Mouse (Mus musculus) kidney, postnatal 0 days (tissue): ENCODE results near the gene Dhx32. TPM values are rescaled to one million over a fixed set of nuclear protein-coding genes. Genes with fewer than 3 reads are reported as not detected.

Experiments used
- ATAC-seq: fragments of 200-750 bp; cut with Nextera tagmentation; replicated peaks from 2 replicates; pipeline ENCODE4 v1.8.0; 2017; ENCODE audit warnings: low read depth, moderate number of reproducible peaks, moderate TSS enrichment, moderate library complexity; ENCODE audit not compliant: low FRiP score
- DNase-seq: peaks from one replicate; pipeline ENCODE4 v3.0.0-alpha.2; 2016; ENCODE audit warnings: low spot score
- H3K27ac ChIP-seq: fragments of 300-500 bp; sonication (generic); 2 replicates; pipeline ENCODE4 v1.5.1; 2014; ENCODE audit warnings: mild to moderate bottlenecking
- H3K27me3 ChIP-seq: fragments of 300-500 bp; sonication (generic); 2 replicates; pipeline ENCODE4 v1.6.1; 2014; ENCODE audit warnings: low read length, mixed read lengths; ENCODE audit not compliant: insufficient read depth
- H3K36me3 ChIP-seq: fragments of 300-500 bp; sonication (generic); 2 replicates; pipeline ENCODE4 v1.6.1; 2014; ENCODE audit warnings: low read length, mixed read lengths; ENCODE audit not compliant: insufficient read depth
- H3K4me1 ChIP-seq: fragments of 300-500 bp; sonication (generic); replicated peaks from 2 replicates; pipeline ENCODE4 v1.6.1; 2014; ENCODE audit warnings: antibody characterized with exemption, low read length, mixed read lengths; ENCODE audit not compliant: insufficient read depth
- H3K4me2 ChIP-seq: fragments of 300-500 bp; sonication (generic); 2 replicates; pipeline ENCODE4 v1.6.1; 2014; ENCODE audit warnings: mild to moderate bottlenecking, low read length, moderate library complexity, mixed read lengths
- H3K4me3 ChIP-seq: fragments of 300-500 bp; sonication (generic); replicated peaks from 2 replicates; pipeline ENCODE4 v1.5.1; 2014; ENCODE audit warnings: low read depth, low read length
- H3K9ac ChIP-seq: fragments of 300-500 bp; sonication (generic); 2 replicates; pipeline ENCODE4 v1.6.1; 2014; ENCODE audit warnings: low read depth, low read length
- H3K9me3 ChIP-seq: fragments of 300-500 bp; sonication (generic); replicated peaks from 2 replicates; pipeline ENCODE4 v1.6.1; 2016; ENCODE audit warnings: low read length, inconsistent platforms, mixed read lengths
- CTCF ChIP-seq: IDR thresholded peaks from 2 replicates; pipeline ENCODE4 v1.5.1; 2016; ENCODE audit warnings: antibody characterized with exemption, low read depth, mild to moderate bottlenecking, moderate library complexity
- WGBS: fragments of 180-500 bp; shearing (Covaris S2); extraction: QIAGEN DNeasy Blood & Tissue Kit; methylation state at CpG from one replicate; pipeline ENCODE4 v1.1.7; 2014; 5-methylcytosine and 5-hydroxymethylcytosine counted together
- polyA plus RNA-seq: library from polyadenylated mRNA; unstranded; fragments of >200 nt; fragmentation: Nextera tagmentation; extraction: Ambion mirVana; gene quantifications from 2 replicates; pipeline ENCODE4 v1.2.1, GENCODE M21; 2015

Dhx32 gene
- polyA plus RNA-seq = 19.9 and 22.1 TPM in 2 replicates

DNA sequence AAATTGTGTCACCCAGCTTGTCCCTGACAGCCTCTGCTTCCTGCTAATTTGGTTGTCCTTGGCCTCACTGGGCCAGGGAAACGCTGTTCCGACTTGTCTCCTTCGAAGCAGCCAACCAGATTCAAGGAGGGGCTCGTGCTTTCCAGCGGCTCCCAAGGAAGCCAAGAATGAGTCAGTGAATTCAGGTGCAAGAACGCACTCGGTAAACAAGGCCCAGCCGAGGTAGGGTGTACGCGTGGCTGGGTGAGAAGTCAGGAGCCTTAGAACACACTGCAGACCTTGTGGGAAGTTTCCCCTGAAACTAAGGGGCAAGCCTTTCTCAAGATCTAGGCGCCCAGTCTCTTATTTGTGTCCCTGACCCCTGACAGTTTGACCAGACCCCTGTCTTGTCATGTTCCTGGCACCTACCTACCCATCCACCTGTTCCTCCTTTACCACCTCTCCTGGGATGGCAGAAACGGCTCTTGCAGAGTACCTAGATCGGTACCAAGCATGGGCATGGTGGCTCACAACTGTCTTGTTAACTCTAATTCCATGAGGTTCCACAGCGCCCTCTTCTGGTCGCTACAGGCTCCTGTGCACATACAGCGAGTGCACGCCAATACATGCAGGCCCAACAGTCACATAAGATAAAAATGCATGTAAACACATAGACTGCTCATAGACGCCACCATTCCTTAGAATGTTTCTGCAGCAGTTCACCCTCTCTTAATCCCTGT is at the start of gene Dhx32:
Gene Dhx32 (minus strand): TSS at position 10 of the 719 bp plus-strand sequence.
- no peak within 1 kb of the TSS for H3K9ac ChIP-seq
- ATAC-seq (no peak; the same call in 1 of the 2 replicates), DNase-seq (peak; percentile 72)
- no peak within 1 kb of the TSS for H3K4me3 ChIP-seq
- 27% methylated on average over 18 of the region's 18 CpGs for WGBS
- H3K9me3 ChIP-seq = no peaks in the 10 kb centered on the region
- no peaks in the 10 kb centered on the region; the same call in 1 of the 2 replicates for H3K27me3 ChIP-seq
- H3K36me3 ChIP-seq = no peaks in the 10 kb centered on the region
- 0 out of 2 replicates have a peak, but pooled peaks cover 5% of the 10 kb centered on the region for H3K4me1 ChIP-seq
- H3K4me2 ChIP-seq = no peak within 1 kb of the TSS
- TF ChIP-seq CTCF = peak; percentile 78
- no peak within 1 kb of the TSS for H3K27ac ChIP-seq

DNA sequence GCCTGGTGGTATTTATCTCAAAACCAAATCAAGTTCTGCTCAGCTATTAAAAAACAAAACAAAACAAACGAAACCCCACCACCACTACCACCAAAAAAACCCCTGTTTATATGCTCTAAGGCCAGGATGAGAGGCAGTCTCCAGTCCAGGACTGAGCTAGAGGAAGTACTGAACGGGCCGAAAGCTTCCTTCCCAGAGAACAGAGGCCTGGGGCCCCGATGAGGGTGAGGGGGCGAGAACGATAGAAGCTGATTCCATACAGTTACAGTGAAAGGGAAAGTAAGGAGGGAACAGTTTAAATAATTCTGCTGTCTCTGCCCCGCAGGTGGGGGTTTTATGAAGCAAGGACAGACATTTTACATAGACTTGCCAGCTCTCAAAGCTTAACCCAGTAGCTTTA is 47.1 kb upstream of the Dhx32 start:
- 35% methylated on average over 7 of the region's 7 CpGs for WGBS
- Histone ChIP-seq H3K9ac (no peak overlapping the region), H3K9me3 (no peaks in the 10 kb centered on the region), H3K4me2 (no peak overlapping the region), H3K27ac (no peak overlapping the region), H3K4me1 (no peaks in the 10 kb centered on the region; the same call in 1 of the 2 replicates), H3K36me3 (no peaks in the 10 kb centered on the region), H3K4me3 (no peak overlapping the region), H3K27me3 (no peaks in the 10 kb centered on the region)
- DNase-seq (peak; percentile 10), ATAC-seq (no peak)
- TF ChIP-seq CTCF = no peak

DNA sequence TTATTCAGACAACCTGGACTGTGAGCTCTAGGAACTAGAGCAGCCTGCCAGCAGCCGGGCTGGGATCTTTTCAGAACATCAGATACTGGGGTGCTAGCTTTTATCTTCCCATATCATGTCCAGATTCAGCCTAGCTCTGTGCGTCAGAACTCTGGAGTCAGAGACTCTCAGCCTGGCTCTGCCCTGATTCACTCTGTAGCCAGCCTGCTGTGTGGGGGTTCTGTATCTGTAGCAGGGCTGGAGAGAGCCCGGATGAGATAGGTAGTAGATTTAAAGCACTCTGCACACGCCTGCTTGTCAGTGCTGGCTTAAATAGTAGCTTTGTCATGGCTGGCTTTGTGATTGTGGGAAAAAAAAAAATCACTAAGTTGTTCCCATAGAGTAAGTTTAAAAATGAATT is 46.0 kb upstream of the Dhx32 start:
- TF ChIP-seq CTCF = no peak
- Histone ChIP-seq H3K27ac (no peak overlapping the region), H3K36me3 (no peaks in the 10 kb centered on the region), H3K4me2 (no peak overlapping the region), H3K9me3 (no peaks in the 10 kb centered on the region), H3K4me1 (no peaks in the 10 kb centered on the region; the same call in 1 of the 2 replicates), H3K9ac (no peak overlapping the region), H3K27me3 (no peaks in the 10 kb centered on the region), H3K4me3 (no peak overlapping the region)
- ATAC-seq (no peak), DNase-seq (no peak)
- 51% methylated on average over 4 of the region's 4 CpGs for WGBS

DNA sequence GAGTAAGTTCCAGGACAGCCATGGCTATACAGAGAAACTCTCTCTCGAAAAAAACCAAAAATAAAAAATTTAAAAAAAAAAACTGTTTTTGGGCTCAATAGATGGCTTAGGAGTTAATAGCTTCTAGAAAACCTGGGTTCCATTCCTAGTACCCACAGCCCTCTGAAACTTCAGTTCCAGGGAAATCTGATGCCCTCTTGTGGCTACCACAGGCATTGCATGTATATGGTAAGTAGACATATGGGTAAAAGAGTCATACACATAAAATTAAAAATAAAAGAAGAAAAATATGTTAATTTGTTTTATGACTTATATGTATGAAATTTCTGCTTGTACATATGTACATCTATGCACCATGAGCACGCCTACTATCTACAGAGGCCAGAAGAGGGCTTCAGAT is 42.1 kb upstream of the Dhx32 start:
- no peak overlapping the region for H3K4me3 ChIP-seq
- WGBS = 97% methylated on average over 2 of the region's 2 CpGs

DNA sequence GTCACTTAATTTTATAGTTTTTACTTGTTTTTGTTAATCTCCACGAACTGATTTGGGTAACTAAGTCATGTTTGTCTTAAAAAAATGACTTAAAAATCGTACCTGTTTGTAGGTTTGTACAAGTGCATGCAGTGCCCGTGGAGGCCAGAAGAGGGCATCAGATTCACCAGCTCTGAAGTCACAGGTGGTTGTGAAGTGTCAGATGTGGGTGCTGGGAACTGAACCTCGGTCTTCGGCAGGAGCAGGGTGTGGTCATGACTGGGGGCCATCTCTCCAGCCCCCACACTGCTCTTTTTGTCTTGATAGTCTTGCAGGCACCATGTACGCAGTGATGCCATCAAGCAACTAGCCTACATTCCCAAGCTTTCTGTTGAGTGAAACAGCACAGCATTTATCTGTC is 41.2 kb upstream of the Dhx32 start:
- TF ChIP-seq CTCF = peak; percentile 17; the same call in 1 of the 2 replicates
- Histone ChIP-seq H3K9ac (no peak overlapping the region), H3K36me3 (no peaks in the 10 kb centered on the region), H3K4me3 (no peak overlapping the region), H3K4me1 (no peaks in the 10 kb centered on the region), H3K9me3 (no peaks in the 10 kb centered on the region), H3K27ac (no peak overlapping the region), H3K27me3 (no peaks in the 10 kb centered on the region), H3K4me2 (no peak overlapping the region)
- WGBS = 84% methylated on average over 6 of the region's 6 CpGs
- DNase-seq = no peak
- ATAC-seq = no peak

More for the DNA sequence above, 42.1 kb upstream of the Dhx32 start:
- Histone ChIP-seq H3K27ac (no peak overlapping the region), H3K9me3 (no peaks in the 10 kb centered on the region), H3K4me2 (no peak overlapping the region), H3K36me3 (no peaks in the 10 kb centered on the region), H3K4me1 (no peaks in the 10 kb centered on the region; the same call in 1 of the 2 replicates), H3K27me3 (no peaks in the 10 kb centered on the region), H3K9ac (no peak overlapping the region)
- DNase-seq (no peak), ATAC-seq (no peak)
- TF ChIP-seq CTCF = peak; percentile 51; the same call in 1 of the 2 replicates

DNA sequence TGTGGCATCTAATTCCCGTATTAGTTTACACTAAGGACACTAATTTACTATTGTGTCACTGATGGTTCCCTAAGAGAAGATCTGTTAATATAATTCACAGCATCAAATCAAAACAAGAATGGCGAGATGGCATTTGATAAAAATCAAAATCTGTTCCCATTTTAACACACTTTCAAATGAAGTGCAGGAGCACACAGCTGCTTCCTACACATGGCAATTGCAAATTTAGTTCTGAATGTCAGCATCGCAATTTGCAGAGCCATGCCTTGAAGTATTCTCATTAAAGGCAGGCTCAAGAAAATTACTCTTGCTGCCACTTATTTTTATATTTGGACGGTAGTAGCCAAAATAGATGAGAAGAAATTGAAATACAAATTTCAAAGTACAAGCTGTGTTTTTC is 30.8 kb upstream of the Dhx32 start:
- H3K4me2 ChIP-seq = no peak overlapping the region
- no peaks in the 10 kb centered on the region for H3K9me3 ChIP-seq
- WGBS = 73% methylated on average over 4 of the region's 4 CpGs
- DNase-seq (no peak), ATAC-seq (no peak)
- H3K9ac ChIP-seq = no peak overlapping the region
- no peak overlapping the region for H3K27ac ChIP-seq
- no peaks in the 10 kb centered on the region for H3K4me1 ChIP-seq
- H3K4me3 ChIP-seq = no peak overlapping the region
- TF ChIP-seq CTCF = no peak
- H3K36me3 ChIP-seq = no peaks in the 10 kb centered on the region
- no peaks in the 10 kb centered on the region for H3K27me3 ChIP-seq
